8 mouse cellular contexts compared by ENCODE assay signal in genomic region chr2:30690307-30690706, GRCm38 (mm10).
DNase-seq lines count a peak whose midpoint lies in the region; ATAC-seq and TF ChIP-seq lines count a peak whose summit lies in the region.

No protein-coding gene starts in this region.

- 0 out of 4 replicates have a peak, but pooled peaks cover 0 to 10% of the 10 kb centered on the region in 2 experiments for H3K4me1 ChIP-seq in liver, embryonic 14.5 days (replicated peaks; ENCODE audit: control insufficient read depth in 2 of 2, insufficient read depth in 2 of 2, low read length in 1 of 2)

- intact Hi-C loops in gastrocnemius, postnatal 36 days (cut with DNase I), result no loop called here

- 34% methylated on average over 11 of the region's 11 CpGs for whole genome bisulfite sequencing in liver, embryonic 14.5 days (ENCODE audit: insufficient replicate concordance)

- DNase-seq in thymus, postnatal 14 days, result peak; percentile 36
- DNase-seq in thymus, postnatal 4 days, result no peak
- DNase-seq in gastrocnemius, postnatal 36 days, result peak; percentile 50 to 57
- DNase-seq in liver, embryonic 14.5 days (ENCODE audit: low read depth in 3 of 3, low spot score in 3 of 3), result no peak
- DNase-seq in naive thymus-derived CD4-positive, alpha-beta T cell, adult 2 months (ENCODE audit: low read depth), result peak; percentile 55
- no peak for DNase-seq in urinary bladder, postnatal 4 days (ENCODE audit: low spot score in 2 of 2)
- no peak for DNase-seq in frontal cortex, postnatal 25 days (ENCODE audit: low spot score in 2 of 2)

- no peak overlapping the region for H3K4me2 ChIP-seq in liver, embryonic 14.5 days (ENCODE audit: low read depth)

- peak; percentile 30 for ATAC-seq in inflammation-experienced regulatory T-cells, adult 6 months
- 0 out of 2 replicates have a peak, but pooled peaks have one; percentile 39 for ATAC-seq in liver, embryonic 14.5 days (ENCODE audit: insufficient read depth)

- H3K27me3 ChIP-seq in liver, embryonic 14.5 days (ENCODE audit: control insufficient read depth, insufficient read depth, low read length), result peaks cover 19% of the 10 kb centered on the region

- no peak for TF ChIP-seq EP300 in liver, embryonic 14.5 days (IDR thresholded peaks at IDR 0.05; ENCODE audit: low read depth)

- H3K4me3 ChIP-seq in liver, embryonic 14.5 days (ENCODE audit: insufficient read depth in 1 of 2, low read depth in 2 of 2, low read length in 2 of 2), result no peak overlapping the region

- TF ChIP-seq CTCF in liver, embryonic 14.5 days (IDR thresholded peaks at IDR 0.05; ENCODE audit: low read depth), result no peak

- H3K36me3 ChIP-seq in liver, embryonic 14.5 days (replicated peaks; ENCODE audit: control insufficient read depth, insufficient read depth, low read depth), result no peaks in the 10 kb centered on the region

- H3K9me3 ChIP-seq in liver, embryonic 14.5 days (ENCODE audit: control insufficient read depth, low read length), result no peaks in the 10 kb centered on the region

- no peak overlapping the region for H3K9ac ChIP-seq in liver, embryonic 14.5 days (replicated peaks)

- H3K27ac ChIP-seq in liver, embryonic 14.5 days, result no peak overlapping the region

Comparison
In these comparisons a context has a peak if more than half of its experiments do, and no peak if none do; other contexts are left out.
1. DNase-seq: peak in thymus, postnatal 14 days (single experiment), gastrocnemius, postnatal 36 days (2 of 2) and naive thymus-derived CD4-positive, alpha-beta T cell, adult 2 months (single experiment); none in thymus, postnatal 4 days (single experiment), liver, embryonic 14.5 days (0 of 3), urinary bladder, postnatal 4 days (0 of 2) and frontal cortex, postnatal 25 days (0 of 2).